Mouse (Mus musculus) ES-E14 (cell line): Measurements from ENCODE around the gene Dnajc25.

ENCODE experiments used
- CHD2 ChIP-seq: IDR thresholded peaks from 2 replicates; pipeline ENCODE4 v1.6.1; 2014; ENCODE audit warnings: mild to moderate bottlenecking, low read depth, low read length, inconsistent platforms
- HCFC1 ChIP-seq: IDR thresholded peaks from 2 replicates; pipeline ENCODE4 v1.6.1; 2012; ENCODE audit warnings: low read length, inconsistent platforms, borderline replicate concordance; ENCODE audit not compliant: insufficient read depth
- ZC3H11A ChIP-seq: IDR thresholded peaks from 2 replicates; pipeline ENCODE4 v1.6.1; 2012; ENCODE audit warnings: low read depth, mild to moderate bottlenecking, inconsistent platforms, low read length, borderline replicate concordance
- ZNF384 ChIP-seq: IDR thresholded peaks from 2 replicates; pipeline ENCODE4 v1.6.1; 2012; ENCODE audit warnings: low read depth, low read length, inconsistent platforms

DNA sequence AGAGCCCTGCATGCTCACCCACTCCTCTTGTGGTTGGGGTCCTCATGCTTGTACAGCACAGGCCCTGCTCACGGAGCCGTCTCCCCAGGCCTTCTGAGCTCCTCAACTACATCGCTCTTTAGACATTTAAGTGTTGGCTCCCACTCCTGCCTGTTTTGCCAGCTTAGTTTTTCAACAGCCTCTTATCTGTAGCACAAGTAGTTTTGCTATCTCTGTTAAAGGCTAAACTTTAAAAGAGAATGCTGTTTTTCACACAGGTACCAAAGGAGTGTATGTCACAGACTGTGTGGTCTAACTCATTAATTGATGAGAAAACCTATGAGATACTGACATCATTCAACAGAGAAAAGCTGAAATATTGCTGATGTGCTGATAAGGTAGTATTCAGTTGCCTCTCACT lies 16.6 kb downstream of the Dnajc25 start:
- TF ChIP-seq ZNF384 (no peak), CHD2 (no peak), ZC3H11A (no peak), HCFC1 (no peak)
